Mouse (Mus musculus): ENCODE results near the gene Scarb1. TPM values are rescaled to one million over a fixed set of nuclear protein-coding genes. Genes with fewer than 3 reads are reported as not detected.
A peak's percentile ranks its signal among the peaks of the same experiment; 100 is the strongest.

Scarb1 gene
- polyA plus RNA-seq, 1 experiment from 2014 or later, result 76.6 TPM

GRCm38 (mm10) chr5:125317953-125318352 lies 22.9 kb downstream of the Scarb1 start:
- 72% methylated on average over 8 of the region's 8 CpGs for WGBS (ENCODE audit: insufficient replicate concordance)
- Histone ChIP-seq H3K27ac (replicated peaks) (no peak overlapping the region), H3K4me1 (replicated peaks) (peaks cover 59% of the 10 kb centered on the region)

GRCm38 (mm10) chr5:125317296-125317695 lies 23.6 kb downstream of the Scarb1 start:
- H3K4me3 ChIP-seq (replicated peaks), result no peak overlapping the region
- no peak overlapping the region for H3K9ac ChIP-seq
- no peak for ATAC-seq (ENCODE audit: insufficient read depth)
- no peaks in the 10 kb centered on the region for H3K27me3 ChIP-seq
- no peak overlapping the region for H3K4me2 ChIP-seq
- 58% methylated on average over 7 of the region's 7 CpGs for WGBS (ENCODE audit: insufficient replicate concordance)
- no peaks in the 10 kb centered on the region for H3K9me3 ChIP-seq (replicated peaks)
- no peak overlapping the region for H3K27ac ChIP-seq (replicated peaks)
- H3K36me3 ChIP-seq (replicated peaks), result peaks cover 12% of the 10 kb centered on the region; the same call in 1 of the 2 replicates
- H3K4me1 ChIP-seq (replicated peaks), result peaks cover 61% of the 10 kb centered on the region

More at GRCm38 (mm10) chr5:125317953-125318352, 22.9 kb downstream of the Scarb1 start:
- Histone ChIP-seq H3K36me3 (replicated peaks) (peaks cover 12% of the 10 kb centered on the region; the same call in 1 of the 2 replicates), H3K9me3 (replicated peaks) (no peaks in the 10 kb centered on the region), H3K4me2 (no peak overlapping the region), H3K27me3 (no peaks in the 10 kb centered on the region), H3K9ac (no peak overlapping the region), H3K4me3 (replicated peaks) (no peak overlapping the region)
- no peak for ATAC-seq (ENCODE audit: insufficient read depth)

- ATAC-seq (ENCODE audit: insufficient read depth), result no peak
- H3K4me1 ChIP-seq (replicated peaks), result peaks cover 65% of the 10 kb centered on the region
- WGBS (ENCODE audit: insufficient replicate concordance), result 50% methylated on average over 2 of the region's 2 CpGs
Observed at GRCm38 (mm10) chr5:125316771-125317170, 24.1 kb downstream of the Scarb1 start.

GRCm38 (mm10) chr5:125315110-125315509 lies 25.8 kb downstream of the Scarb1 start:
- Histone ChIP-seq H3K4me1 (replicated peaks) (peaks cover 72% of the 10 kb centered on the region), H3K9me3 (replicated peaks) (no peaks in the 10 kb centered on the region), H3K9ac (no peak overlapping the region), H3K27me3 (no peaks in the 10 kb centered on the region), H3K4me2 (no peak overlapping the region), H3K36me3 (replicated peaks) (peaks cover 12% of the 10 kb centered on the region; the same call in 1 of the 2 replicates), H3K4me3 (replicated peaks) (no peak overlapping the region), H3K27ac (replicated peaks) (no peak overlapping the region)
- no peak for ATAC-seq (ENCODE audit: insufficient read depth)
- 31% methylated on average over 1 of the region's 1 CpGs for WGBS (ENCODE audit: insufficient replicate concordance)

More at GRCm38 (mm10) chr5:125316771-125317170, 24.1 kb downstream of the Scarb1 start:
- Histone ChIP-seq H3K27ac (replicated peaks) (no peak overlapping the region), H3K27me3 (no peaks in the 10 kb centered on the region), H3K36me3 (replicated peaks) (peaks cover 12% of the 10 kb centered on the region; the same call in 1 of the 2 replicates), H3K4me2 (no peak overlapping the region), H3K4me3 (replicated peaks) (no peak overlapping the region), H3K9ac (no peak overlapping the region), H3K9me3 (replicated peaks) (no peaks in the 10 kb centered on the region)

- 65% methylated on average over 11 of the region's 11 CpGs for WGBS (ENCODE audit: insufficient replicate concordance)
- no peak for ATAC-seq (ENCODE audit: insufficient read depth)
- no peaks in the 10 kb centered on the region for H3K27me3 ChIP-seq
Observed at GRCm38 (mm10) chr5:125313991-125314390, 26.9 kb downstream of the Scarb1 start.

GRCm38 (mm10) chr5:125312970-125313597 lies 27.8 kb downstream of the Scarb1 start:
- no peak overlapping the region for H3K4me3 ChIP-seq (replicated peaks)
- no peaks in the 10 kb centered on the region for H3K9me3 ChIP-seq (replicated peaks)
- H3K27me3 ChIP-seq, result no peaks in the 10 kb centered on the region
- peaks cover 83% of the 10 kb centered on the region for H3K4me1 ChIP-seq (replicated peaks)
- ATAC-seq (ENCODE audit: insufficient read depth), result no peak
- H3K36me3 ChIP-seq (replicated peaks), result no peaks in the 10 kb centered on the region
- H3K27ac ChIP-seq (replicated peaks), result peak overlapping the region; percentile 63
- WGBS (ENCODE audit: insufficient replicate concordance), result 69% methylated on average over 13 of the region's 13 CpGs
- no peak overlapping the region for H3K9ac ChIP-seq
- no peak overlapping the region for H3K4me2 ChIP-seq

More at GRCm38 (mm10) chr5:125313991-125314390, 26.9 kb downstream of the Scarb1 start:
- Histone ChIP-seq H3K27ac (replicated peaks) (peak overlapping the region; percentile 63), H3K4me1 (replicated peaks) (peaks cover 74% of the 10 kb centered on the region), H3K36me3 (replicated peaks) (peaks cover 5% of the 10 kb centered on the region; the same call in 1 of the 2 replicates), H3K9ac (no peak overlapping the region), H3K4me3 (replicated peaks) (no peak overlapping the region), H3K9me3 (replicated peaks) (no peaks in the 10 kb centered on the region), H3K4me2 (no peak overlapping the region)

- H3K27ac ChIP-seq (replicated peaks), result peak overlapping the region; percentile 59
- H3K4me1 ChIP-seq (replicated peaks), result peaks cover 83% of the 10 kb centered on the region
- no peak overlapping the region for H3K4me2 ChIP-seq
- no peaks in the 10 kb centered on the region for H3K27me3 ChIP-seq
- H3K9ac ChIP-seq, result no peak overlapping the region
- peak; percentile 55; the same call in 1 of the 2 replicates for ATAC-seq (ENCODE audit: insufficient read depth)
- H3K36me3 ChIP-seq (replicated peaks), result no peaks in the 10 kb centered on the region
- H3K4me3 ChIP-seq (replicated peaks), result no peak overlapping the region
- WGBS (ENCODE audit: insufficient replicate concordance), result 48% methylated on average over 2 of the region's 2 CpGs
- H3K9me3 ChIP-seq (replicated peaks), result no peaks in the 10 kb centered on the region
Observed at GRCm38 (mm10) chr5:125310986-125311385, 29.9 kb downstream of the Scarb1 start.

- peaks cover 85% of the 10 kb centered on the region for H3K4me1 ChIP-seq (replicated peaks)
- H3K4me3 ChIP-seq (replicated peaks), result no peak overlapping the region
- no peaks in the 10 kb centered on the region for H3K9me3 ChIP-seq (replicated peaks)
- WGBS (ENCODE audit: insufficient replicate concordance), result 76% methylated on average over 7 of the region's 7 CpGs
- H3K27me3 ChIP-seq, result no peaks in the 10 kb centered on the region
- no peak overlapping the region for H3K9ac ChIP-seq
- 0 out of 2 replicates have a peak, but pooled peaks cover 2% of the 10 kb centered on the region for H3K36me3 ChIP-seq (replicated peaks)
- no peak overlapping the region for H3K27ac ChIP-seq (replicated peaks)
- no peak for ATAC-seq (ENCODE audit: insufficient read depth)
- no peak overlapping the region for H3K4me2 ChIP-seq
Observed at GRCm38 (mm10) chr5:125309193-125309592, 31.7 kb downstream of the Scarb1 start.

- Histone ChIP-seq H3K9me3 (replicated peaks) (no peaks in the 10 kb centered on the region), H3K4me3 (replicated peaks) (no peak overlapping the region), H3K27me3 (no peaks in the 10 kb centered on the region), H3K4me2 (no peak overlapping the region), H3K36me3 (replicated peaks) (peaks cover 23% of the 10 kb centered on the region), H3K9ac (no peak overlapping the region), H3K27ac (replicated peaks) (no peak overlapping the region), H3K4me1 (replicated peaks) (peaks cover 63% of the 10 kb centered on the region)
- 86% methylated on average over 13 of the region's 13 CpGs for WGBS (ENCODE audit: insufficient replicate concordance)
- no peak for ATAC-seq (ENCODE audit: insufficient read depth)
Observed at GRCm38 (mm10) chr5:125306824-125307223, 34.1 kb downstream of the Scarb1 start.

- WGBS (ENCODE audit: insufficient replicate concordance), result 68% methylated on average over 7 of the region's 7 CpGs
- H3K9me3 ChIP-seq (replicated peaks), result no peaks in the 10 kb centered on the region
- H3K4me3 ChIP-seq (replicated peaks), result no peak overlapping the region
- peak overlapping the region; percentile 33; the same call in 1 of the 2 replicates for H3K27ac ChIP-seq (replicated peaks)
- H3K4me1 ChIP-seq (replicated peaks), result peaks cover 59% of the 10 kb centered on the region
- H3K4me2 ChIP-seq, result no peak overlapping the region
- H3K36me3 ChIP-seq (replicated peaks), result peaks cover 27% of the 10 kb centered on the region
- no peak for ATAC-seq (ENCODE audit: insufficient read depth)
- no peaks in the 10 kb centered on the region for H3K27me3 ChIP-seq
- H3K9ac ChIP-seq, result no peak overlapping the region
Observed at GRCm38 (mm10) chr5:125306372-125306771, 34.5 kb downstream of the Scarb1 start.

- WGBS (ENCODE audit: insufficient replicate concordance), result 63% methylated on average over 14 of the region's 14 CpGs
- H3K27me3 ChIP-seq, result no peaks in the 10 kb centered on the region
- peaks cover 53% of the 10 kb centered on the region for H3K4me1 ChIP-seq (replicated peaks)
- no peak overlapping the region for H3K9ac ChIP-seq
- no peak overlapping the region for H3K4me3 ChIP-seq (replicated peaks)
- H3K36me3 ChIP-seq (replicated peaks), result peaks cover 35% of the 10 kb centered on the region
- no peaks in the 10 kb centered on the region for H3K9me3 ChIP-seq (replicated peaks)
- no peak overlapping the region for H3K4me2 ChIP-seq
- ATAC-seq (ENCODE audit: insufficient read depth), result peak; percentile 26; the same call in 1 of the 2 replicates
- peak overlapping the region; percentile 33 for H3K27ac ChIP-seq (replicated peaks)
Observed at GRCm38 (mm10) chr5:125305229-125306081, 35.4 kb downstream of the Scarb1 start.
